Mouse (Mus musculus): ENCODE data around the gene Wdhd1.
A peak's percentile ranks its signal among the peaks of the same experiment; 100 is the strongest.

The Wdhd1 gene

DNA sequence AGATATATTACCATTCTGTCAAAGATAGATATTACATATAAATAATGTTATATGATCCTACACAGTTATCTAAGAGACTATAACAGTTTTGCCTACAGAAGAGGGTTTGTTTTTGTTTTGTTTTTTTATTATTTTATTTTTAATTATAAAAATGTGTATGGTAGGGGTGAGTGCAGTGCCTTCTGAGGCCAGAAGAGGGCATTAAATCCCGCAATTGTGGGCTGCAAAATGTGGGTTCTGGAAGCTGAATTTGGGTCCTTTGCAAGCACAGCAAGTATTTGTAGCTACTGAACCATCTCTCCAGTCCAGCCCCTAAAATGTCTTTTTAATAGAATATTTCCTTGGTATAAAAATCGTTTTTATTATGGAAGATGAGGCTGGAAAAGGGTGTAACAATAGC is 2.4 kb upstream of the Wdhd1 start:
- DNase-seq: no peak

DNA sequence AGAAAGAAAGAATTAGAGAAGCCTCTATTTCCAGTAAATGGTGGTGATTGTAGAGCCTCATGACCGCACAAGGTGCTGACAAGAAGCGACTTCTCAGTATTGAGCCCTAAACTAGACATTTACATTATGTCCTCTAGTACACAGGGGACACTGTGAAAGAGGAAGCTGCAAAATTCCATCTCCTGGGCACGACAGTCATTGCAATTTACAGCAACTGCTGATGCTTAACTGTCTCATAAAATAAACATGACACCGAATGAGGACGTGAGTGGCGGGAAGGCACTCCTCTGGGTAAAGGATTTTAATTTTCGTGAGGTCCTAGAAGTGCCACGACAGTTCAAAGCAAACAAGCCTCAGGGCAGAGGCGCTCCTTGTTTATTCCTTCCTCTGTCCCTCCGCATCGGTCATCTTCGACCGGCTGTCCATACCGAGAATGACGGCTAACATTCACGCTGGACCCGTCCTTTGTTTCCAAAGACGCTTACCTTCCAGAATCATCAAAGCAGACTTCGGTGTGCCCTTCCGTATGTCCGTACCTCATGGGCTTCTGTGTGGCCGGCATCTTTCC is 537 bp downstream of the Wdhd1 start:
- DNase-seq: peak in 1 of 2 experiments; percentile 21

DNA sequence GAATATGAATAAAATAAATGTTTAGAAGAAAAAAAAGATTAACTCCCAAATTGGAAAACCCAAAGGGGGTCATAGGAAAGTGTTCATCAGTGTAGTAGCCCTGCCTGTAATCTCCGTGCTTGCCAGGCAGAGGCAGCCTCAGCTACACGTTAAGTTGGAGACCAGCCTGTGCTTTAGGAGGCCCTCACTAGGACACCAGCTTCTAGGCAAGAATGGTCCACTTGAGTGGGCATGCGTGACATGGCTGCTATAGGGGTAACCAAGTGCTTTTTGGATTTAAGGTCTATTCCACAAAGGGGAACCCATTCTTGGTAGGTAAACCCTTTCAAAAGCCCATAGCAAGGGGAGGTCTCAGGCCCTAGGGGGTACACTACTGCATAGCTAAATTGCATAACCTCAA is 1.2 kb downstream of the Wdhd1 start:
- DNase-seq: no peak

DNA sequence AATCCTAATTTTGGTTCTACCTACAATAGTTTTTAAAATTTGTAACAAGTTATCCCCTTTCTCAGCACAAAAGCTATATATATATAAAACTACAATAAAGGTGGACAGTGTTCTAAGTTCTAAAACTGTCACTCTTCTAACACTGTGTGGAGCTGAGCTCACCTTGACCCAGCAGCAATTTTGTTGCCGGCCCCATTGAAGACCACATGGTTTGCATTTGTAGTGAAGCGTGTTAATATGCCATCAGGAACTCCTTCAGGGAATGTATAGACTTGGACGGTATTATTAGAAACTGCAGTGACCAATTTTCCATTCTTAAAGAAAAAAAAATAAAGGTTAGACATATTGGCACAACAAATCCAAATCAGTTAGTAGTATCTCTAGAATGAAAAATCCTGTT is 2.9 kb downstream of the Wdhd1 start:
- no peak for DNase-seq

DNA sequence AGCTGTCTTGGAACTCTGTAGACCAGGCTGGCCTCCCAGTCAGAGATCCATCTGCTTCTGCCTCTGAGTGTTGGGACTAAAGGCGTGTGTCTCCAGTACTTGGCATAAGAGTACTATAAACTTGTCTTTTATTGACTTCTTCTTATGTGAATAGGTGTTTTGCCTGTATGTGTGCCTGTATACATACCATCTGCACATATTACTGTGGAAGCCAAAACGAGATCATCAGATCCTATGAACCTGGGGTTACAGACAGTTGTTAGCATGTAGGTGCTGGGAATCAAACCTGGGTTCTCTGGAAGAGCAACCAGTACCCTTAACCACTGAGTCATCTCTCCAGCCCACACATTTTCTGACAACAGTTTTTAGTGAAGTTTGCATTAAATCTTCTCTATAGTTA is 7.0 kb downstream of the Wdhd1 start:
- no peak for DNase-seq

DNA sequence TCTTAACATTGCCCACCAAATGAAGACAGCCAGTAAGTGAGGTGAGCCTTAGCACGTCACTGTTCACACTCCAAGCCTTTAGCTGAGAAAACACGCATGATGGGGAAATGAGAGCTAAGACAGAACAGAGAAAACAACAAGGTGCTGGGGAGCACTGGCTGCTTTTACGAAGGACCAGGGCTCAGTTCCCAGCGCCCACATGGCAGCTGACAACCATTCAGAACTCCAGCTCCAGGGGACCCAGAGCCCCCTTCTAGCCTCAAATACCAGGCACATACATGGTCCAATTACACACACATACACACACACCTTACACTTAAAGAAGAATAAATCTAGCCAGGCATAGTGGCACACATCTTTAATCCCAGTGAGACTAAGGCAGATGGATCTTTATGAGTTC is 7.6 kb downstream of the Wdhd1 start:
- no peak for DNase-seq

DNA sequence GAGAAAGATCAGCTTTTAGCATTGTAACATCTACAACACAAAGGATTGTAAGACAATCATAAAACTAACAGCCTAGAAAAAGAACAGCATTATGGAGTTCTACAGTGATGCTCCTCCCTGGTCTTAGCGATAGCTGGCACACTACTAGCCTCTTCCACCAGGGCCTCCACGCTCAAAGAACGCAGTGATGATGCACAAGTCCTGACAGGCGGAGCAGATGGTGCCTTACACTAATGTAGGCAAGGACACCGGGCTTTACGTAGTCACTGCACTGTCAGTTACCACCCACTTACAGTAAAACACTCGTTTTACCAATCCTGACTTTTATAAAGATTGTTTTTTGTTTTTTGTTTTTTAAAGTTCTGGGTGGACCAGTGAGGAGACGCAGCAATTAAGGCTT is 10.8 kb downstream of the Wdhd1 start:
- DNase-seq: no peak

DNA sequence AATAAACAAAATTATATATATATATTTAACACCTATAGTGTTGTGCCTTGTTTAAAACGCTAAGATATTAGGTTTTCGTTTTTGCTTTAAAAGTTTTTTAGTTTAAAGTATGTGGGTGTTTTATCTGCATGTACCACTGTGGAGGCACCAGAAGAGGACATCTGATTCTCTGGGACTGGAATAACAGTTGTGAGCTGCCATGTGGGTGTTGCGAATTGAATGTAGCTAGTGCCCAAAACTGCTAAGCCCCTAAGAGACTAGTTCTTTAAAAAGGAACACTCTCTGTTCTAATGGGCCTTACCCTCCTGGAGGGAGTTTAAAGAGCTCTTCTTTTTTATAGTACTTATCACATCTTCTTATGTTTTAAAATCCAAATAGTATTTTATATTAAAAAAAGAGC is 11.8 kb downstream of the Wdhd1 start:
- DNase-seq: no peak

DNA sequence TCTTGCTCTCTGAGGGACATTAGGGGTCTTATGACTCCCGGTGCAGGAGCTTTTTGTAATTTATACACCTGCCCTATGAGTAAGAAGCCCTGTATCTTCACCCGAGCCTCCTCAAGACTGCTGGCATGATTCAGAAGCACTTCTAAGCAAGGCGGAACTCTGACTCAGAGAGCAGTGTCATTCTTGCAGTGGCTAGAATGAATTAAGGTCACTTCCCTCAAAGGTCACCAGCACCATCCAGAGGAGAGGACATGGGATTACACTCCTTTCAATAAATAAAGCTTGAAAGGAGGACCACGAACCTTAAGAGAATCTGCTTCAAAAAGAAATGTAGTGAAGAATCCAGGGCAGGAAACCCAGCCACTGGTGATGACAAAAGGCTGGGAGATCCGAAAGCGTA is 26.8 kb downstream of the Wdhd1 start:
- DNase-seq: peak in 1 of 2 experiments; percentile 6

DNA sequence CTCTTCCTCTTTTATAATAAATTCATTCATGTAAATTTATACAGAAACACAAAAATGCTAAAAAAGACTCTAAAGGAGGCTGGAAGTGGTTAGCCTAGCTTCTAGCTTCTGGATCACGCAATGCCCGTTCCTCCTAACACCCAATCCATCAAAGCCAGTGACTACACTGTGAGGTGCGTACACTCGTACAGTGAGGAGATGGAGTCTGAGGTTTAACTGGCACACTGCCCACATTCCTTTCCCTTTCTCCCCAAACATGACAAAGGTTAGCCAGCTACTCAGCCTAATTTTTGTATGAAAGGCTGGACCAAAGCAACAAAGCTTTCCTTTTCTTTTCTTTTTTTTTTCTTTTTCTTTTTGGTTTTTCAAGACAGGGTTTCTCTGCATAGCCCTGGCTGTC is 33.9 kb downstream of the Wdhd1 start:
- DNase-seq: no peak

DNA sequence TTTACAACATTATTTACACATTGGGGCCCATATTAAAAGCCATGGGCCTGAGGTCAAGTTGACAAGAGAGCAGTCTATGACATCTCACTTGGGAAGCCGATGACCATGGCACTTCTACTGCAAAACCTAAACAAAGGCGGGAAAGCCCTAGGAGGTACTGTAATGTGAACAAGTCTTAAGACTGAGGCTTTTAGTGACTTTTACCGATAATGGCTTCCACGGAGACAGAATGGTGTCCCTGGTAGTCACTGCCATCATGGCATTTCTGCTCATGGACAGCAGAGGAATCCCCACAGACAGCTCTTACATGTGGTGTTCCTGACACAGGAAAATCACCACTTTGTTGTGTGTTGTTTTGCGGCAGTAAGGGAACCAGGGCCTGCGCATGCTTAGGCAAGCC is 35.6 kb downstream of the Wdhd1 start:
- no peak for DNase-seq

DNA sequence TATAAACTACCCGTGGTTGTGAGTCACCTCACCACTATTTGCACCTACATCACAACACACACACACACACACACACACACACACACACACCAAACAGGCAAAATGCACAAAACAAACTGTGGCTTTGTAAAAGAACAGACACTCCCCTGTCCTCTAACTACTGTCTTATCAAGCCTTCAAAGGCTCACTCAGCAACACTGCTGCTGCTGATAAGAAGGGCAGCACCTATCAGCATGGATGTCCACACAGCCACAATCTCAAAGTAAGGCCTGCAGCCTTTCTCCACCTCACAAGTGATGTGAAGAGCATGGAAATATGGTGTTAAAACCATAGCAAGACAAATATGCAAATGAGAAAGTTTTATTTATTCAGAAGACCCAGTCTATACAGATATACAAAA is 36.1 kb downstream of the Wdhd1 start:
- DNase-seq: no peak

DNA sequence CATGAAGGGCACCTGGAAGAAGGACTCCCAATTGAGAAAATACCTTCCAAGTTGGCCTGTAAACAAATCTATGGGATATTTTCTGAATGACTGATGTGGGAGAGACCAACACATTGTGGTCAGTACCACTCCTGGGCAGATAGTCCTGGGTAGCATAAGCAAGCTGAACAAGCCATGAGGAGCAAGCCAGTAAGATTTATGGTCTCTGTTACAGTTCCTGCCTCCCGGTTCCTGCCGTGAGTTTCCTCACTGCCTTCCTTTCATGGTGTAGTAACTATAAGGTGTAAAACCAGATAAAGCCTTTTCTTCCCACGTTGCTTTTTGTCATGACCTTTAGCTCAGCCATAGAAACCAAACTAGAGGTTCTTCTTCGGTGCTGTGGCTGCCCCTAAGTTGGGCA is 39.4 kb downstream of the Wdhd1 start:
- DNase-seq: no peak

DNA sequence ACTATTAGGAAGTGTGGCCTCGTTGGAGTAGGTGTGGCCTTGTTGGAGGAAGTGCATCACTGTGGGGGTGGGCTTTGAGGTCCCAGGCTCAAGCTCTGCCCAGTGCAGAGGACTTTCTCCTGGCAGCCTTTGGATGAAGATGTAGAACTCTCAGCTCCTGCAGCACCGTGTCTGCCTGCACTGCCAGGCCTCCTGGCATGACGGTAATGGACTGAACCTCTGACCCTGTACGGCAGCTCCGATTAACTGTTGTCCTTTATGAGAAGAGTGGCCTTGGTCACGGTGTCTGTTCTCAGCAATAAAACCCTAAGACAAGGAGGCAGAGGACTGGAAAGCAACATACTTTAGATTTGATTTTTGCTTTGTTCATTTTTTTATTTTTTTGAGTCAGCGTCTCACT is 40.2 kb downstream of the Wdhd1 start:
- no peak for DNase-seq

DNA sequence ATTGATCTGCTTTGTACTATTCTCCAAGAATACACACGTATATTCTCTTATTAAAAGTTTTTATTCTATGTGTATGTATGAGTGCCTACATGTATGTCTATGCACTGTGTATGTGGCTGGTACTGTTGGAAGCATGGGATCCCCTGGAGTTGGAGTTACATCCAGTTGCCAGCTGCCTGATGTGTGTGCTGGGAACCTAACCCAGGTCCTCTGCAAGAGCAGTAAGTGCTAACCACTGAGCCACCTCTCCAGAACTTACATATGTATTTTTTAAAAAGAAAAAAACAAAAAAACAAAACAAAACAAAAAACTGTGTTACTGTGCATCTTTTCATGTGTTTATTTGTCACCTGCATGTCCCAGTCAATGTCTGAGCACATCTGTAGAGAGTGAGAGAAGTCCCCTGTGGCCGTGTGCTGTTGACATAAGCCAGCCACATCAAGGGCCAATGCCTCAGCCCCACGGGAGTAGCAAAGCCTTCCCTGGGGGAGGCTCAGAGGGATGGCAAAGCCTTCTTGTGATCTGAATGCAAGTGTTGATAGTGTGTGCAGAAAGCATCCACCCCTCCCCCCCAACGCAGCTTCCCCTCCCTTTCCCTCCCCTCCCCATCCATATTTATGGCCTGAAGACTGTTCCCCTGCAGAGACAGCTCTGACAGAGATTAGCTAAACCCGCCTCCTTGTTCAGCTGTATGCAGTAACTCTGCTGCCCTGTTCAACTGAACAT is 42.0 kb downstream of the Wdhd1 start:
- DNase-seq: peak in 1 of 2 experiments; percentile 33

DNA sequence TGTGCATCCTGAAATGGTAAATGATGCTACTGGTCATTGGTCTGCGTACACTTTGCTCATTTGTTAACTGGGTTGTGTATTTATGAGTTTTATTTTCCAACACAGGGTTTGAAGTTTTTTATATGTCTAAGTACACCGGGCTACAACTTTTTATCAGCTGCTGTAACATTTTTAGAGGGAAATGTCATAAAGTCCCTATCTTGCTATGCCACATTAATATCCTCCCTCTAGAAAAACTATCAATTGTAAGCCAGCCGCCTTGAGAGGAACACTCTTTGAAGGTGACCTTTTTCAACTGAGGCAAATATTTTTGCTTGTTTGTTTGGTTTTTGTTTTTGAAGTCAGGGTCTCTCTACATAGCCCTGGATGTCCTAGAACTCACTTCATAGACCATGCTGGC is 42.6 kb downstream of the Wdhd1 start:
- no peak for DNase-seq

DNA sequence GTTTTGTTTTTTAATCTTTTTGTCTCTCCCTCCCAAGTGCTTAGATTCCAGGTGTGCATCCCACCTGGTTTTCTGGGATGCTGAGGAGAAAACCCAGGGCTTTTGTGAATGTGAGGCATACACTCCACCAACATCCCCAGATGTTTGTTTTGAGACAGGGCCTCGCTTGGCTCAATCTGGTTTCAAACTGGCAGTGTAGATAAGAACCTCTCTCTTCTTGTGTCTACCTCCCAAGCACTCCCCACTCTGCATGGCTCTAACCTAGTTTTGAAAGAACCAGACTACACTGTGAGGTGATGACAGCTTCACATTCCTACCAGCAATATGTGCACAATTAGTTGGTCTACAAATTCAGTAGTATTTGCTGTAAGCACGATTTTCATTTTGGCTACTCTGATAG is 43.1 kb downstream of the Wdhd1 start:
- no peak for DNase-seq

DNA sequence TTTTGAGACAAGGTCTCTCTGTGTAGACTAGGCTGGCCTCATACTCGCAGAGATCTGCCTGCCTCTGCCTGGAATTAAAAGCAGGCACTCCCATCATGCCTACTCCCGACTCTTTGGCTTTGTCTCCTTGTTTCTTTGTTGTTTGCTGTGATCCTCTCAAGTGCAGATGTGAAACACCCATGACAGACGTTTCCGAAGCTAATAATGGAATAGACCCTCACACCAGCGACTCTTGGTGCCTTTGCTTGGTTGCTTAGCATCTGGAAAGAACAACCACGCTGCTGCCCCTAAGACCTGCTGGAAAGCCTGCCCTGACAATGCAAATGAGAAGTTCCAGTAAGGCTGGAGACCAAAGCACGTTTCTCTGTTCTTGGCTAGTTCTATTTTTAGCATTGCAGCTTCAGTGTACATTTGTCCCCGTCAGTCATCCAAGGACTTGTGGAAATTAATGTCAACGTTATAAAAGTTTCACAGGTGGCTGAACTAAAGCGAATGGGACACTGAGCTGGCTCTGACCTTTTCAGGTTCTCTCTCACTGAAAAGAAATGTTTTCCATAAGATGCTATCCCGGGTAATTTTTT is 46.8 kb downstream of the Wdhd1 start:
- no peak for DNase-seq

DNA sequence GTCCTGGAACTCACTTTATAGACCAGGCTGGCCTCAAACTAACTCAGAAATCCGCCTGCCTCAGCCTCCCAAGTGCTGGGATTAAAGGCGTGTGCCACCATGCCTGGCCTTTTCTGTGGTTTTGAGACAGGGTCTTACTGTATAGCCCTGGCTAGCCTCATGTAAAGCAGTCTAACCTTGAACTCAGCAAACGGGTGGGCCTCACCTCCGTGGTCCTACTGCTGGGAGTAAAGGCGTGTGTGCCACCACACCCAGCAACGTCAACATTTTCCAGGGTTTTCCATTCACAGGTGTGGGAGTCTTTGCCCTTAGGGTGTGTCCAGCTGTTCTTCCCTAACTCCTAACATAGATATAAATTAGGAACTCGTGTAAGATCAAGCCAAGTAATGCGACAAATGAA is 50.7 kb downstream of the Wdhd1 start:
- no peak for DNase-seq

DNA sequence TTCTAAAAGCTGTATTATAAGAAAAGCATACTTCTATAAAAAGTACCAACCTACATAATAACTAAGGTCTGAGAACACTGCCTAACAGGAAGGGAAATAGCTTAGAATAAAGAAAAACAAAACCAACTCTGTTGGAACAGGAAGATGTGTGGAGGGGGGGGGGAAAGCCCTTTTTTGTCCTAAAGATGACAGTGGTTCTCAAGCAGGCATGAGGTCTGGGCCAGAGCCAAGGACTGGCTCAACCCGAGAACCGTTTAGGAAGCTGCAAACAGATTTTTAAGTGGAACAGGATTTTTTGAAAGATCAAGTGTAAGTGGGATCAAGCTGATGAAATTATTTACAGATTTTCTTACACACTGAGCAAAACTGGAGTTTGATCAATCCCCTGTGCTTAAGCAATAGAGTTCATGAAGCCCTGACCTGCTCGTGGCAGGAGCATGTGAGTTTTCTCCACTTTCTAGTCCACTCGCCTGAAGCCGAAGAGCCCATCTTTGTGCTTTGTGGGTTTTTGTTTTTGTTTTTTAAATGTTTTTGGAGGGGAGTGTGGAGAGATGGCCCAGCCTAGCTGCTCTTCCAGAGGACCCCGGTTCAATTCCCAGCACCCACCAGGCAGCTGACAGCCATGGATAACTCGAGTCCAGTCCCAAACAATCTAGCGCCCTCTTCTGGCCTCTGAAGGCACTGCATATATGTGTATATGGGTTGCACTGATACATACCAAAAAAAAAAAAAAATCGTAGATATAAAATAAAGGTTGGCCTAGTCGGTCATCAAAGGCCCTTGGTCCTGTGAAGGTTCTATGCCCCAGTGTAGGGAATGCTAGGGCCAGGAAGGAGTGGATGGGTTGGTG is 52.0 kb downstream of the Wdhd1 start:
- DNase-seq: peak in 1 of 2 experiments; percentile 56

DNA sequence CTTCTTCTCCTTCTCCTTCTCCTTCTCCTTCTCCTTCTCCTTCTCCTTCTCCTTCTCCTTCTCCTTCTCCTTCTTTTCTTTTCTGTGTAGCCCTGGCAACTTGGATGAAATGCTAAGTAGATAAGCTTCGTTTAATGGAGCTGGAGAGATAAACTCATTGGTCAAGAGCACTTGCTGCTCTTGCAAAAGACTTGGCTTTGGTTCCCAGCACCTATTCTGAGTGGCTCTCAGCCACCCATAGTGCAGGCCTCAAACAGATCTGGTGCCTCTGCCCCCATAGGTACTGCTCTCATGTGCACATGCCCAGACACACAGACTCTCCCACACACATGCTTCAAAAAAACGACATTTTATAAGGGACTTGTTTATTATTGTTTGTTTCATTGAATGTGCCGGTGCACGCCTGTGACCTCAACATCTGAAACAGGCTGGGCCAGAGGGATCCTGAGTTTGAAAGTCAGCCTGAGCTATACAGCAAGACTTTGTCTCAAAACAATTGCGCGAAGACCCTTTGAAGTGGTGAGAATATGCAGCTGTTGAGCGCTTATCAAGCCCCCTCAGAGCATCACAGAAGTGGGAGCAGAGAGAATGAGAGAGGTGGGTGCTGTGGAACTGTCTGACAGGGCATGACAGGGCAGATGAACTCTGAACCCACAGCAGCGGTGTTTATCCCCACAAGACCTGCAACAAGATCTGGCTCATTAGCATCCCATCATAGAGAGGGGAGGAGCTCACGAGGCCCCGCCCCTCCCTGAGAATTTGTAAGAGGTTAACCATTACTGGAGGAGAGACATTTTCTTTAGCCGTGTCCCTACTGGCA is 53.8 kb downstream of the Wdhd1 start:
- peak; percentile 70 to 87 for DNase-seq

DNA sequence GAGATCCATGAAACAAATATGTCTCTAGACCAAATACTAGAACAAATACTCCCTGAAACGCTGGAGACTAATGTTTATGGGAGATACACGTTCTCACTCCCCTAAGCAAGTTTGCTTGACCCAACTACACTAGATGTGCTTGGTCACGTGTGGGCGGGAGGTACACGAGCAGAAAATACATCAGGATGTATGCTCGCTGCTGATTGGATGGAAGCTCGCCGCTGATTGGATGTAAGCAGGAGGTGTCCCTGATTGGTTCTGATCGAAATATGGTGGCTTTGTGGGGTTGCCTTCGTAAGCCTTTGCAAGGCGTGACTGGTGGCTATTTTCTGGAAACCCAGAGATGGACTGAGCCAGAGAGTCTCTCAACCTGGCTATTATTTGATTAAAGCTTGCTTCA is 55.1 kb downstream of the Wdhd1 start:
- peak in 1 of 2 experiments; percentile 43 for DNase-seq

Data from thymus, postnatal 36 days (tissue).